Mouse (Mus musculus) kidney, postnatal 0 days (tissue): ENCODE results near the gene Cog5. TPM values are rescaled to one million over a fixed set of nuclear protein-coding genes. Genes with fewer than 3 reads are reported as not detected.
A peak's percentile ranks its signal among the peaks of the same experiment; 100 is the strongest.

ENCODE experiments used
- ATAC-seq: fragments of 200-750 bp; cut with Nextera tagmentation; replicated peaks from 2 replicates; pipeline ENCODE4 v1.8.0; 2017; ENCODE audit warnings: low read depth, moderate number of reproducible peaks, moderate TSS enrichment, moderate library complexity; ENCODE audit not compliant: low FRiP score
- DNase-seq: peaks from one replicate; pipeline ENCODE4 v3.0.0-alpha.2; 2016; ENCODE audit warnings: low spot score
- H3K27ac ChIP-seq: fragments of 300-500 bp; sonication (generic); 2 replicates; pipeline ENCODE4 v1.5.1; 2014; ENCODE audit warnings: mild to moderate bottlenecking
- H3K27me3 ChIP-seq: fragments of 300-500 bp; sonication (generic); 2 replicates; pipeline ENCODE4 v1.6.1; 2014; ENCODE audit warnings: low read length, mixed read lengths; ENCODE audit not compliant: insufficient read depth
- H3K36me3 ChIP-seq: fragments of 300-500 bp; sonication (generic); 2 replicates; pipeline ENCODE4 v1.6.1; 2014; ENCODE audit warnings: low read length, mixed read lengths; ENCODE audit not compliant: insufficient read depth
- H3K4me1 ChIP-seq: fragments of 300-500 bp; sonication (generic); replicated peaks from 2 replicates; pipeline ENCODE4 v1.6.1; 2014; ENCODE audit warnings: antibody characterized with exemption, low read length, mixed read lengths; ENCODE audit not compliant: insufficient read depth
- H3K4me2 ChIP-seq: fragments of 300-500 bp; sonication (generic); 2 replicates; pipeline ENCODE4 v1.6.1; 2014; ENCODE audit warnings: mild to moderate bottlenecking, low read length, moderate library complexity, mixed read lengths
- H3K4me3 ChIP-seq: fragments of 300-500 bp; sonication (generic); replicated peaks from 2 replicates; pipeline ENCODE4 v1.5.1; 2014; ENCODE audit warnings: low read depth, low read length
- H3K9ac ChIP-seq: fragments of 300-500 bp; sonication (generic); 2 replicates; pipeline ENCODE4 v1.6.1; 2014; ENCODE audit warnings: low read depth, low read length
- H3K9me3 ChIP-seq: fragments of 300-500 bp; sonication (generic); replicated peaks from 2 replicates; pipeline ENCODE4 v1.6.1; 2016; ENCODE audit warnings: low read length, inconsistent platforms, mixed read lengths
- CTCF ChIP-seq: IDR thresholded peaks from 2 replicates; pipeline ENCODE4 v1.5.1; 2016; ENCODE audit warnings: antibody characterized with exemption, low read depth, mild to moderate bottlenecking, moderate library complexity
- WGBS: fragments of 180-500 bp; shearing (Covaris S2); extraction: QIAGEN DNeasy Blood & Tissue Kit; methylation state at CpG from one replicate; pipeline ENCODE4 v1.1.7; 2014; 5-methylcytosine and 5-hydroxymethylcytosine counted together
- polyA plus RNA-seq: library from polyadenylated mRNA; unstranded; fragments of >200 nt; fragmentation: Nextera tagmentation; extraction: Ambion mirVana; gene quantifications from 2 replicates; pipeline ENCODE4 v1.2.1, GENCODE M21; 2015

The Cog5 gene
- polyA plus RNA-seq, 1 experiment from 2014 or later, result 22.9 TPM

GRCm38 (mm10) chr12:31949759-31950658 is 295.3 kb downstream of the Cog5 start, which contains the start of gene Hbp1:
Hbp1 (minus strand) TSS chr12:31950535.
- TF ChIP-seq CTCF, result no peak
- Histone ChIP-seq H3K36me3 (no peaks in the 10 kb centered on the region), H3K9ac (peak within 1 kb of the TSS; percentile 99), H3K4me1 (no peaks in the 10 kb centered on the region), H3K4me3 (peak within 1 kb of the TSS; percentile 81), H3K9me3 (no peaks in the 10 kb centered on the region), H3K27me3 (no peaks in the 10 kb centered on the region), H3K4me2 (peak within 1 kb of the TSS; percentile 59), H3K27ac (peak within 1 kb of the TSS; percentile 100)
- under 1% methylated on average over 56 of the region's 71 CpGs for WGBS
- peak; percentile 96 for ATAC-seq
- DNase-seq, result peak; percentile 100

GRCm38 (mm10) chr12:31950659-31951031 is 296.0 kb downstream of the Cog5 start:
- TF ChIP-seq CTCF, result no peak
- H3K36me3 ChIP-seq, result no peaks in the 10 kb centered on the region
- no peaks in the 10 kb centered on the region for H3K4me1 ChIP-seq
- H3K27ac ChIP-seq, result peak overlapping the region; percentile 90
- DNase-seq (no peak), ATAC-seq (no peak)
- H3K9me3 ChIP-seq, result no peaks in the 10 kb centered on the region
- WGBS, result 1% methylated on average over 9 of the region's 9 CpGs
- H3K27me3 ChIP-seq, result no peaks in the 10 kb centered on the region
- peak overlapping the region; percentile 26 for H3K4me3 ChIP-seq
- peak overlapping the region; percentile 31 for H3K9ac ChIP-seq
- H3K4me2 ChIP-seq, result peak overlapping the region; percentile 55

GRCm38 (mm10) chr12:31955843-31956242 is 301.2 kb downstream of the Cog5 start:
- WGBS, result 91% methylated on average over 4 of the region's 4 CpGs
- no peak overlapping the region for H3K9ac ChIP-seq
- no peak overlapping the region for H3K27ac ChIP-seq
- no peak overlapping the region for H3K4me2 ChIP-seq
- no peak for TF ChIP-seq CTCF
- DNase-seq (no peak), ATAC-seq (no peak)
- no peaks in the 10 kb centered on the region for H3K27me3 ChIP-seq
- H3K36me3 ChIP-seq, result no peaks in the 10 kb centered on the region
- H3K4me3 ChIP-seq, result no peak overlapping the region
- H3K9me3 ChIP-seq, result no peaks in the 10 kb centered on the region
- no peaks in the 10 kb centered on the region for H3K4me1 ChIP-seq

GRCm38 (mm10) chr12:31964074-31964473 is 309.4 kb downstream of the Cog5 start:
- DNase-seq, result no peak
- H3K27ac ChIP-seq, result no peak overlapping the region
- no peak for ATAC-seq
- no peak overlapping the region for H3K9ac ChIP-seq
- H3K36me3 ChIP-seq, result no peaks in the 10 kb centered on the region
- H3K4me1 ChIP-seq, result no peaks in the 10 kb centered on the region
- no peaks in the 10 kb centered on the region for H3K27me3 ChIP-seq
- no peak for TF ChIP-seq CTCF
- WGBS, result 86% methylated on average over 6 of the region's 6 CpGs
- H3K4me3 ChIP-seq, result no peak overlapping the region
- no peak overlapping the region for H3K4me2 ChIP-seq
- H3K9me3 ChIP-seq, result no peaks in the 10 kb centered on the region

- Histone ChIP-seq H3K27me3 (no peaks in the 10 kb centered on the region), H3K4me1 (no peaks in the 10 kb centered on the region), H3K36me3 (no peaks in the 10 kb centered on the region), H3K27ac (no peak overlapping the region), H3K4me3 (no peak overlapping the region), H3K9ac (no peak overlapping the region), H3K9me3 (no peaks in the 10 kb centered on the region), H3K4me2 (no peak overlapping the region)
- TF ChIP-seq CTCF, result no peak
- DNase-seq, result no peak
- WGBS, result 92% methylated on average over 12 of the region's 12 CpGs
- ATAC-seq, result no peak
Measured at GRCm38 (mm10) chr12:31965517-31966212, 311.0 kb downstream of the Cog5 start.

- no peaks in the 10 kb centered on the region for H3K27me3 ChIP-seq
- 81% methylated on average over 4 of the region's 4 CpGs for WGBS
- no peak overlapping the region for H3K4me2 ChIP-seq
- TF ChIP-seq CTCF, result no peak
- H3K9me3 ChIP-seq, result no peaks in the 10 kb centered on the region
- no peak overlapping the region for H3K4me3 ChIP-seq
- no peaks in the 10 kb centered on the region for H3K4me1 ChIP-seq
- no peak for DNase-seq
- H3K27ac ChIP-seq, result no peak overlapping the region
- no peak overlapping the region for H3K9ac ChIP-seq
- no peaks in the 10 kb centered on the region for H3K36me3 ChIP-seq
- no peak for ATAC-seq
Measured at GRCm38 (mm10) chr12:31966405-31966804, 311.7 kb downstream of the Cog5 start.
